Mouse (Mus musculus) lung, postnatal 14 days (tissue): ENCODE results near the gene Atp5g2.
"Not testable (repeated sequence)": the region's sequence is repeated elsewhere in the genome, so short reads cannot be mapped to it uniquely, and the experiment has no call there.

Source experiments
- DNase-seq: peaks from one replicate; pipeline ENCODE4 v3.0.0; 2021

Atp5g2 gene

GRCm38 (mm10) chr15:102665494-102665893 is 6.7 kb downstream of the Atp5g2 start:
- DNase-seq, result peak; percentile 77

GRCm38 (mm10) chr15:102663825-102664224 is 8.3 kb downstream of the Atp5g2 start:
- no peak for DNase-seq

GRCm38 (mm10) chr15:102662601-102663000 is 9.6 kb downstream of the Atp5g2 start:
- not testable (repeated sequence) for DNase-seq

GRCm38 (mm10) chr15:102657926-102658381 is 14.2 kb downstream of the Atp5g2 start:
- DNase-seq, result no peak

GRCm38 (mm10) chr15:102656658-102657057 is 15.5 kb downstream of the Atp5g2 start:
- DNase-seq, result peak; percentile 55

- DNase-seq, result not testable (repeated sequence)
These were observed 20.1 kb downstream of the Atp5g2 start for GRCm38 (mm10) chr15:102651928-102652660.

- DNase-seq, result no peak
These were observed 21.0 kb downstream of the Atp5g2 start for GRCm38 (mm10) chr15:102651107-102651506.

- no peak for DNase-seq
These were observed 36.3 kb downstream of the Atp5g2 start for GRCm38 (mm10) chr15:102635817-102636216.

- no peak for DNase-seq
These were observed 37.5 kb downstream of the Atp5g2 start for GRCm38 (mm10) chr15:102634684-102635083.

- no peak for DNase-seq
These were observed 46.5 kb downstream of the Atp5g2 start for GRCm38 (mm10) chr15:102625687-102626055.

GRCm38 (mm10) chr15:102624970-102625686 is 47.0 kb downstream of the Atp5g2 start, which contains the start of the genes Gm28047 and Atf7:
TSS of gene Gm28047 (minus strand) at chr15:102625067.
TSS of gene Atf7 (minus strand) at chr15:102625464.
- peak; percentile 100 for DNase-seq

- DNase-seq, result peak; percentile 16
These were observed 47.7 kb downstream of the Atp5g2 start for GRCm38 (mm10) chr15:102624291-102624969.

- DNase-seq, result no peak
These were observed 49.0 kb downstream of the Atp5g2 start for GRCm38 (mm10) chr15:102623121-102623520.

GRCm38 (mm10) chr15:102622536-102622935 is 49.6 kb downstream of the Atp5g2 start:
- no peak for DNase-seq

GRCm38 (mm10) chr15:102620765-102621164 is 51.4 kb downstream of the Atp5g2 start:
- no peak for DNase-seq

GRCm38 (mm10) chr15:102619486-102619885 is 52.7 kb downstream of the Atp5g2 start:
- no peak for DNase-seq

- no peak for DNase-seq
These were observed 54.5 kb downstream of the Atp5g2 start for GRCm38 (mm10) chr15:102617654-102618053.

GRCm38 (mm10) chr15:102616174-102616573 is 56.0 kb downstream of the Atp5g2 start:
- no peak for DNase-seq

GRCm38 (mm10) chr15:102614224-102614623 is 57.9 kb downstream of the Atp5g2 start:
- no peak for DNase-seq

- DNase-seq, result no peak
These were observed 59.2 kb downstream of the Atp5g2 start for GRCm38 (mm10) chr15:102612966-102613365.
